Mouse (Mus musculus): ENCODE data around the gene Dusp18. TPM values are rescaled to one million over a fixed set of nuclear protein-coding genes. Genes with fewer than 3 reads are reported as not detected.

The Dusp18 gene
- polyA plus RNA-seq, 1 experiment, result not detected

GRCm38 (mm10) chr11:3937321-3937874 lies 42.4 kb downstream of the Dusp18 start:
- TF ChIP-seq GATA1 (IDR thresholded peaks at IDR 0.05; ENCODE audit: low read length), result no peak

GRCm38 (mm10) chr11:3941371-3941770 lies 46.3 kb downstream of the Dusp18 start:
- no peak for TF ChIP-seq GATA1 (IDR thresholded peaks at IDR 0.05; ENCODE audit: low read length)

- no peak for TF ChIP-seq GATA1 (IDR thresholded peaks at IDR 0.05; ENCODE audit: low read length)
Observed at GRCm38 (mm10) chr11:3946386-3946785, 51.3 kb downstream of the Dusp18 start.

Other genes starting within 250 kb of the Dusp18 start
- gene Morc2a, start 246.0 kb upstream of the Dusp18 start, polyA plus RNA-seq (2012), result 0.23 and 0.37 TPM in 2 replicates
- gene Osbp2, start 31.3 kb upstream of the Dusp18 start, polyA plus RNA-seq (2012), result not detected in 2 replicates
- not detected in 2 replicates for gene 4921536K21Rik, start 142 bp upstream of the Dusp18 start, polyA plus RNA-seq (2012)
- not detected in 2 replicates for gene Slc35e4, start 19.4 kb downstream of the Dusp18 start, polyA plus RNA-seq (2012)
- 0.03 and 0.10 TPM in 2 replicates for gene Tcn2, start 36.9 kb downstream of the Dusp18 start, polyA plus RNA-seq (2012)
- 25.5 and 78.4 TPM in 2 replicates for gene Pes1, start 68.7 kb downstream of the Dusp18 start, polyA plus RNA-seq (2012)
- not detected in 2 replicates for gene 4930556J24Rik, start 81.5 kb downstream of the Dusp18 start, polyA plus RNA-seq (2012)
- not detected in 2 replicates for gene Gal3st1, start 88.4 kb downstream of the Dusp18 start, polyA plus RNA-seq (2012)
- not detected in 2 replicates for gene Sec14l4, start 136.2 kb downstream of the Dusp18 start, polyA plus RNA-seq (2012)
- gene Sec14l3, start 169.6 kb downstream of the Dusp18 start, polyA plus RNA-seq (2012), result not detected in 2 replicates
- gene Mtfp1, start 200.2 kb downstream of the Dusp18 start, polyA plus RNA-seq (2012), result 18.8 and 27.1 TPM in 2 replicates
- gene Sec14l2, start 228.2 kb downstream of the Dusp18 start, polyA plus RNA-seq (2012), result 1.5 and 1.7 TPM in 2 replicates
- gene Rnf215, start 240.0 kb downstream of the Dusp18 start, polyA plus RNA-seq (2012), result 7.3 and 7.4 TPM in 2 replicates

Data from G1E-ER4 (cell line).